Mouse (Mus musculus) bone marrow macrophage, adult 2 months (primary cell): ENCODE results near the gene Bst1. TPM values are rescaled to one million over a fixed set of nuclear protein-coding genes. Genes with fewer than 3 reads are reported as not detected.
A peak's percentile ranks its signal among the peaks of the same experiment; 100 is the strongest.

Experiments
- H3K27ac ChIP-seq: 2 replicates; pipeline ENCODE4 v1.5.1; 2012; ENCODE audit warnings: low read depth, low read length; ENCODE audit not compliant: insufficient read depth
- H3K4me1 ChIP-seq: 2 replicates; pipeline ENCODE4 v1.6.1; 2012; ENCODE audit warnings: low read length; ENCODE audit not compliant: control insufficient read depth, insufficient read depth
- H3K4me3 ChIP-seq: 2 replicates; pipeline ENCODE4 v1.5.1; 2012; ENCODE audit warnings: mild to moderate bottlenecking, low read length, moderate library complexity; ENCODE audit not compliant: insufficient read depth
- CTCF ChIP-seq: IDR thresholded peaks from 2 replicates; pipeline ENCODE4 v1.5.1; 2012; ENCODE audit warnings: low read depth, mild to moderate bottlenecking, low read length, moderate library complexity
- POLR2A ChIP-seq: IDR thresholded peaks from 2 replicates; pipeline ENCODE4 v1.6.1; 2012; ENCODE audit warnings: mild to moderate bottlenecking, low read depth, low read length, borderline replicate concordance
- polyA plus RNA-seq: library from polyadenylated mRNA; stranded (reverse); fragments of >200 nt; gene quantifications from 2 replicates; pipeline ENCODE4 v1.2.4, GENCODE M21; 2012; ENCODE audit not compliant: missing spikeins, insufficient read depth, insufficient read length

Gene Bst1
- polyA plus RNA-seq, 1 experiment: 33.5 TPM

DNA sequence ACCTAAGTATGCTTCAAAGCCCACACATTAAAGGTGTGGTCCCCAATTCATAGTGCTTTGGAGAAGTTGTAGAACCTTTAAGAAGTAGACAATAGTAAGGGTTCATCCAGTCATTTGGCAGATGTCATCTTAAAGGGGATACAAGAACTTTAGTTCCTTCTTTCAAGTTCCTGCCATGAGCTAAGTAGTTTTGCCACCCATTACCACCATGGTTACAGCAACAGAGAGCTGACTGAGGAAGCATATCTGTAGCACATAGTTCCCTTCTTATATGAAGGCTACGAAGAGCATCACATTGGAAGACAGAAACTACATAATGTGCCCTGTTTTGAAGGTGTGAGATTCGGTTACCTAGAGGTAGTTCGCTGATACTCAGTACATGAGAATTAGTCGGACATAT is 32.1 kb upstream of the Bst1 start:
- TF ChIP-seq CTCF (no peak), POLR2A (no peak)
- Histone ChIP-seq H3K4me1 (peaks cover 28% of the 10 kb centered on the region), H3K27ac (peak overlapping the region; percentile 14; the same call in 1 of the 2 replicates), H3K4me3 (no peak overlapping the region)

GRCm38 (mm10) chr5:43787976-43788752 is 30.5 kb upstream of the Bst1 start:
- Histone ChIP-seq H3K27ac (peak overlapping the region; percentile 34), H3K4me1 (peaks cover 25% of the 10 kb centered on the region), H3K4me3 (no peak overlapping the region)
- TF ChIP-seq CTCF: no peak
- no peak for TF ChIP-seq POLR2A

GRCm38 (mm10) chr5:43792354-43792753 is 26.3 kb upstream of the Bst1 start:
- Histone ChIP-seq H3K27ac (no peak overlapping the region), H3K4me1 (peaks cover 10% of the 10 kb centered on the region), H3K4me3 (no peak overlapping the region)
- no peak for TF ChIP-seq POLR2A
- no peak for TF ChIP-seq CTCF

GRCm38 (mm10) chr5:43799530-43799929 is 19.2 kb upstream of the Bst1 start:
- no peak for TF ChIP-seq POLR2A
- no peak for TF ChIP-seq CTCF

GRCm38 (mm10) chr5:43800700-43801099 is 18.0 kb upstream of the Bst1 start:
- H3K27ac ChIP-seq: no peak overlapping the region
- peaks cover 12% of the 10 kb centered on the region for H3K4me1 ChIP-seq
- H3K4me3 ChIP-seq: no peak overlapping the region
- TF ChIP-seq POLR2A (no peak), CTCF (no peak)

More at GRCm38 (mm10) chr5:43799530-43799929, 19.2 kb upstream of the Bst1 start:
- no peak overlapping the region for H3K4me3 ChIP-seq
- no peak overlapping the region for H3K27ac ChIP-seq
- peaks cover 12% of the 10 kb centered on the region for H3K4me1 ChIP-seq

DNA sequence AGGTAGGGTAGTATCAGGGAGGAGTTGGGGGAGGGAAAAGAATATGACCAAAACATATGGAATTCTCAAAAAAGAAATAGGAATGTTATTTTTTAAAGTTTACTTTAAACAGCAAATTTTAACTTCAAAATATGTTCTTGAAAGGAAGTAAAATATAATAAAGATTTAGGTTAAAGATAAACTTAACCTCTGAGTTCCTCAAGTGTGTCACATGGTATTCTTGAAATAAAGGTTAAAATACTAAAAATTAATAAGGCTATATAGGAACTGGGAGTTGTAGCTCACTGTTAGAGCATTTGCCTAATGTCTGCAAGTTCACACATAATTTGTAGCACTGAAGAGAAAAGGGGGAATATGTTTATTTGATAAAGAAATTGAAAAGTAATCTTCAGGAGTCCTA is 17.4 kb upstream of the Bst1 start:
- TF ChIP-seq CTCF: no peak
- no peak for TF ChIP-seq POLR2A
- no peak overlapping the region for H3K4me3 ChIP-seq
- H3K4me1 ChIP-seq: peaks cover 12% of the 10 kb centered on the region

GRCm38 (mm10) chr5:43801798-43802197 is 16.9 kb upstream of the Bst1 start:
- H3K4me1 ChIP-seq: peaks cover 14% of the 10 kb centered on the region
- no peak overlapping the region for H3K4me3 ChIP-seq
- no peak overlapping the region for H3K27ac ChIP-seq
- no peak for TF ChIP-seq CTCF
- TF ChIP-seq POLR2A: no peak

More for the DNA sequence above, 17.4 kb upstream of the Bst1 start:
- H3K27ac ChIP-seq: no peak overlapping the region

- TF ChIP-seq CTCF (no peak), POLR2A (no peak)
- Histone ChIP-seq H3K4me1 (peaks cover 6% of the 10 kb centered on the region), H3K4me3 (no peak overlapping the region), H3K27ac (no peak overlapping the region)
These were observed 13.3 kb upstream of the Bst1 start for GRCm38 (mm10) chr5:43805401-43805800.

DNA sequence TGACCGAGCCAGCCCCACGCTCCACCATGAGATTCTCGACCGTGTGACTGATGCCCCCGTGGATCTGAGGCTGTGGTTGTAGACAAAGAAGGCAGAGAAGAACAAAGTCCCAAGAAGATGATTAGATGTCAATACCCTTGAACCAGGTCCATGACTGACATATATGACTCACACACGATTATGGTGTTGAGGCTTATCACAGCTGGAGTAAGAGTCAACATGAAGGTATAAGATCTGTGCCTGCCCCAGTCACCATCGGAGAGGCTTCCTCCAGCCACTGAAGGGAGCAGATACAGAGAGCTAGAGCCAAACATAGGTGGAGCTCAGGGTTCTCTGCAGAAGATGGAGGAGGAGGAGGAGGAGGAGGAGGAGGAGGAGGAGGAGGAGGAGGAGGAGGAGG is 12.3 kb upstream of the Bst1 start:
- Histone ChIP-seq H3K27ac (no peak overlapping the region), H3K4me3 (no peak overlapping the region), H3K4me1 (peaks cover 4% of the 10 kb centered on the region; the same call in 1 of the 2 replicates)
- TF ChIP-seq POLR2A (no peak), CTCF (no peak)

GRCm38 (mm10) chr5:43806914-43807313 is 11.8 kb upstream of the Bst1 start:
- Histone ChIP-seq H3K4me3 (no peak overlapping the region), H3K27ac (0 out of 2 replicates have a peak overlapping the region, but pooled peaks have one; percentile 4), H3K4me1 (peaks cover 4% of the 10 kb centered on the region; the same call in 1 of the 2 replicates)
- no peak for TF ChIP-seq CTCF
- no peak for TF ChIP-seq POLR2A
